Mouse (Mus musculus): ENCODE results near the gene Kif20b. TPM values are rescaled to one million over a fixed set of nuclear protein-coding genes. Genes with fewer than 3 reads are reported as not detected.

The Kif20b gene
- total RNA-seq (2017): 16.5 and 18.4 TPM in 2 replicates

- ATAC-seq (ENCODE audit: extremely low read depth, insufficient number of reproducible peaks, low FRiP score, poor library complexity, severe bottlenecking): peak; percentile 93
Measured at GRCm38 (mm10) chr19:34921652-34922602, at the start of gene Kif20b. Gene Kif20b, plus strand, starts transcription at chr19:34922361.

- ATAC-seq (ENCODE audit: extremely low read depth, insufficient number of reproducible peaks, low FRiP score, poor library complexity, severe bottlenecking): no peak
Measured at GRCm38 (mm10) chr19:34876676-34877075, 45.5 kb upstream of the Kif20b start.

DNA sequence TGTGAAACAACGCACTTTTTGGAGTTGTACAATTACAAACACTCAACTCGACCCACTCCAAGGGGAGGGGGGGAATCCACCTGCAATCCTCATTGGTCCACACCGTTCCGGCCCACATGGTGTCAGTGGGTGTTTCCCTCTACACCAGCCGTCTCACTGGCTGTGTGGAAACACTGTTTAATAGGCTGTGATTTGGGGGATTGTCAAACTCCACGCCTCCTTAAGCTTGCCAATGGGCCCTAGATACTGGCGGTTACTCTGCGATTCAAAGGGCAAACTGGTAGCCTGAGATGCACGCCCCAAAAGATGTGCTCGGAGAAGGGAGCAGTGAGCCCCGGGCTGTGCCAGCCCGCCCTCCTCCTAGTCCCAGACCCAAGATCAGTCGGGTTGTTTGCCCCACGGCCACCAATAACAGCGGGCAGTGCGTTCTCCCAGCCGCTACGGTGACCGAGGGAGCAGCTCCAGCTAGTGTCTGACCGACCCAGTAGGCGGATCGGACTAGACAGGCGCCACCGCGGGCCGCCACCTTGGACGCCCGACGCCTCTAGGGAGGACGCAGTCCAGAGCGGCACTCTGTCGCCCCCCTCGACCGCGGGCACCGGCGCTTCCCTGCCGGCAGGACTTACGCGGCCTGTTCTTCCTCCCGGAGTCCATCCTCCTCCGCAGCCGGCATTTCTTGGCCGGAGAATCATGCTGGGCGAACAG is 44.1 kb upstream of the Kif20b start:
- ATAC-seq (ENCODE audit: extremely low read depth, insufficient number of reproducible peaks, low FRiP score, poor library complexity, severe bottlenecking): peak; percentile 91

- ATAC-seq (ENCODE audit: extremely low read depth, insufficient number of reproducible peaks, low FRiP score, poor library complexity, severe bottlenecking): peak; percentile 9; the same call in 1 of the 2 replicates
Measured at GRCm38 (mm10) chr19:34878603-34879541, 43.3 kb upstream of the Kif20b start, which contains the start of gene Pank1. Gene Pank1, minus strand, starts transcription at chr19:34879455.

GRCm38 (mm10) chr19:34879624-34880023 is 42.5 kb upstream of the Kif20b start:
- no peak for ATAC-seq (ENCODE audit: extremely low read depth, insufficient number of reproducible peaks, low FRiP score, poor library complexity, severe bottlenecking)

- ATAC-seq (ENCODE audit: extremely low read depth, insufficient number of reproducible peaks, low FRiP score, poor library complexity, severe bottlenecking): no peak
Measured at GRCm38 (mm10) chr19:34881160-34881559, 41.0 kb upstream of the Kif20b start.

DNA sequence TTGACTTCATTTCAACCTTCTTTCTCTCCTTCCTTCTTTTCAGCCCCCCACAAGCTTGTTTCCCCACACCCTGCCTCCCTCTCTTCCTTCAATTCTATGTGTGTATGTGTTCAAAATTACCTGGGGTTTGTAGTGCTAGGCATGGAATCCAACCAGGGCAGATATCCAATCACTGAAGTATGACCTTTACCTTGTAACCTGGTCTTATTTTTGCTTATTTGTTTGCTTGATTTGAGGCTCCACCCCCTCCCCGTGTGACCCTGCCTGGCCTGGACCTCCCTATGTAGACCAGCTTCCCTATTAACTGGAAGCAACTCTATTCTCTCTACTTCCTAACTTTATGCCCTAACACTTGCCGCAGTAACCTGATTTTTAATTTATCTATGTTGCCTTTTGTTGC is 39.7 kb upstream of the Kif20b start:
- no peak for ATAC-seq (ENCODE audit: extremely low read depth, insufficient number of reproducible peaks, low FRiP score, poor library complexity, severe bottlenecking)

DNA sequence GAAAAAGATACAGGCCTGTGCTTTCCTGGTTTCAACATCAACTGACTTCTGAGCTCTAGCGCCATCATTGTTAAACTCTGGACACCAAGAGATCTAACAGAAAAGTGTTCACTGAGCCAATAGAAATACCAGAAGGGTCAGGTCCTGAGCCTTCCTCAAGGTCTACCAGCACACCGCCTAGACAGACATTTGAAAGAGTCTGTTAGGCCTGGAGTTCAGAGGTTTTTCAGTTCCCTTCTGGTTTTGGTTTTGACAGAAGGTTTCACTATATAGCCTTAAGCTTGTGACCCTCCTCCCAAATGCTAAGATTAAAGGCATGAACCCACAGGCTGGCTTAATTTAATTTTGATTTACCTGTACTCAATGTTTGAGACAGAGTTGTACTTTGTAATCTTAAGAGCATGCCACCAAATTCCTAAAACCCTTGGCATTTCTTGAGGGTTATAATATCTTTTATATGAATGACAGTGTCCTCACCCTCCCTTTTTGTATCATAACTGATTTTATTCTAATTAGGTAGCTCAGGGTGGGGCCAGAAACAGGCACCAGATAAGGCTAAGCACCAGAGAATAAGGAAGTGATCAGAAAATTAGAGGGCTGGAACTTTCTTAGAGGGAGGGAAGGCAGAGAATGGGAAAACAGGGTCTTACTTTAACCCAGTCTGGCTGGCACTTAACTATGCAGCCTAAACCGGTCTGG is 38.5 kb upstream of the Kif20b start:
- ATAC-seq (ENCODE audit: extremely low read depth, insufficient number of reproducible peaks, low FRiP score, poor library complexity, severe bottlenecking): no peak

DNA sequence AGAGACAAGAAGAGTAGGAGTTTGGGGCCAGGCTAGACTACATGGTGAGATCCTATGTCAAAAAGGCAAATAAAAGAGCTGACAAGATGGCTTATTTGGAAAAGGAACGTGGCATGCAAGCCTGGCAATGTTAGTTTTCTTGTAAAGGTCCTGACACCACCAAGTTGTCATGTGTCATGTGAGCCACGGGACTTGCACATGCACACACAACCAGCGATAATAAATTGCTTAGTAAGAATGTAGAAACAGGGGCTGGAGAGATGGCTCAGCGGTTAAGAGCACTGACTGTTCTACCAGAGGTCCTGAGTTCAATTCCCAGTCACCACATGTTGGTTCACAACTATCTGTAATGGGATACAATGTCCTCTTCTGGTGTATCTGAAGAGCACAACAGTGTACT is 35.8 kb upstream of the Kif20b start:
- ATAC-seq (ENCODE audit: extremely low read depth, insufficient number of reproducible peaks, low FRiP score, poor library complexity, severe bottlenecking): no peak

- no peak for ATAC-seq (ENCODE audit: extremely low read depth, insufficient number of reproducible peaks, low FRiP score, poor library complexity, severe bottlenecking)
Measured at GRCm38 (mm10) chr19:34890981-34891380, 31.2 kb upstream of the Kif20b start.

GRCm38 (mm10) chr19:34891590-34891989 is 30.6 kb upstream of the Kif20b start:
- ATAC-seq (ENCODE audit: extremely low read depth, insufficient number of reproducible peaks, low FRiP score, poor library complexity, severe bottlenecking): no peak

- ATAC-seq (ENCODE audit: extremely low read depth, insufficient number of reproducible peaks, low FRiP score, poor library complexity, severe bottlenecking): no peak
Measured at GRCm38 (mm10) chr19:34895082-34895481, 27.1 kb upstream of the Kif20b start.

DNA sequence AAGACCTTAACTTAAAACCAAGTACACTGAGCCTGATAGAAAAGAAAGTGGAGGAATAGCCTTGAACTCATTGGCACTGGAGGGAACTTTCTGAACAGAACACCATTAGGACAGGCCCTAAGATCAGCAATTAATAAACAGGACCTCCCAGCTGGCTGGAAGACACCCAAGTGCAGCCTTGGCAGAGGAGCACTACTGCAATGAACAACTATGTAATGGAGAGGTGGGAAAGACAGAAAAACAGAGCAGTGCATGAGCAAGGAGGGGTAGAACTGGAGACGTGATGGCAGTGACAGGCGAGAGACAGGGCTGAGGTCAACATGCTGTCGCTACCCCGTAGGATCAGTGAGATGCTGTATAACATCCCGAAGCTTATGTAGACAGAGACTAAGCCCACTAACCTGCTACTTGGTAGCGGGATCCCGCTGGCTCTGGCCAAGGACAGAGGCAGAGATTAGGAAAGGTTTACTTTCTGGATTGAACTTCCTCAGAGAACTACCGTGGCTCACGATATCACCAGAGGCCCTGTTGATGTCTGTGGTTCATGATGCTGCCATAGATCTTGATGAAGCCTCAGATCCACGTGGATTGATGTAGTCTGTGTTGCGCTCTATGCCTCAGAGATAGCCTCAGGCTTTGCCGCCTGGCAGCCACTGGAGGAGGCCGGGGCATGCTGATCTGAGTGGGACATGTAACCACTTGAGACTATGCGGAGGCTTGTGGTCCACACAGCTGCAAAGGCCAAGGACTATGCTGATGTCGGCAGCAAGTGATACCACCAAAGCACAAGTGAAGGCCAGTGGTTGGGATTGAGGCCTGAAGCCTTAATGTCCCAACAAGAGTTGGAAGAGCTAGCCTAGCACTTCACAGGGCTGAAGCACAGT is 24.8 kb upstream of the Kif20b start:
- ATAC-seq (ENCODE audit: extremely low read depth, insufficient number of reproducible peaks, low FRiP score, poor library complexity, severe bottlenecking): no peak

DNA sequence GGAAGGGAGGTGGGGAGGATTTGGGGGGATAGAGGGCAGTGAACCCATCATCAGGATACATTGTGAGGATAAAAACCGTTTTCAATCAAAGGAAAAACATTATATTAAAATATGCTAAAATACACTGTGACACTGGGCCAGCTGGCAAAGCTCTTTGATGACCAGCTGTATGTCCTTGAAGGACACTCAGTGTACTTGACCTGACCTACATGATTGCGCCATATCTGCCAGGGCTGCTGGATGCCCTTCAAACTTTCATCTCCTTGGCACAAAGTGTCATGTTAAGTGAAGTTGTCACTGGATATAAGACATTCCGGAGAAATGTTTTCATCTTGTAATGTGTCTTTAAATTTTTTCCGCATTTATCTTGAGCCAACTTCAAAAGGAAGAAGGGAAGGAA is 23.2 kb upstream of the Kif20b start:
- no peak for ATAC-seq (ENCODE audit: extremely low read depth, insufficient number of reproducible peaks, low FRiP score, poor library complexity, severe bottlenecking)

DNA sequence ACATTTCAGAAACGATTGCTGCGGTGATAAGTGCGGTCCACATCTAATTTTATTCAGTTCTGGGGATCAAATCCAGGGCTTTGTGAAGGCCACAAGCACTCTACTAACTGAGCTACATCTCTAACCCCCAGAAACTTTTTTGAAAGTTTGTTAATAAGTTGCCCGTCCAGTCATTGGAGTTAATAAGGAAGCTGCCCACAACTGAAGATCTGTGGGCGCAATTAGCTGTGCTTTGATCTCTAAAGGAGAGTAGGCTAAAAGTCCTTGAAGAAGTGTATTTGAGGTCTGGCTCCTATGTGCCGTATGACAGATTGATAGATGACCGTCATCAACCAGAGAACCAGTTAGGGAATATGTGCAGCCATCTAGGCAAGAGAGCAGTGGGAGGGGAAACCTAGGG is 20.9 kb upstream of the Kif20b start:
- no peak for ATAC-seq (ENCODE audit: extremely low read depth, insufficient number of reproducible peaks, low FRiP score, poor library complexity, severe bottlenecking)

- no peak for ATAC-seq (ENCODE audit: extremely low read depth, insufficient number of reproducible peaks, low FRiP score, poor library complexity, severe bottlenecking)
Measured at GRCm38 (mm10) chr19:34901735-34902134, 20.4 kb upstream of the Kif20b start.

GRCm38 (mm10) chr19:34904032-34904431 is 18.1 kb upstream of the Kif20b start:
- no peak for ATAC-seq (ENCODE audit: extremely low read depth, insufficient number of reproducible peaks, low FRiP score, poor library complexity, severe bottlenecking)
